Mouse (Mus musculus) ES-E14 (cell line): ENCODE results near the gene Wipf1.

ENCODE experiments used
- CHD2 ChIP-seq: IDR thresholded peaks from 2 replicates; pipeline ENCODE4 v1.6.1; 2014; ENCODE audit warnings: mild to moderate bottlenecking, low read depth, low read length, inconsistent platforms
- HCFC1 ChIP-seq: IDR thresholded peaks from 2 replicates; pipeline ENCODE4 v1.6.1; 2012; ENCODE audit warnings: low read length, inconsistent platforms, borderline replicate concordance; ENCODE audit not compliant: insufficient read depth

- TF ChIP-seq HCFC1 (no peak), CHD2 (no peak)
Measured at GRCm38 (mm10) chr2:73463431-73464194, 65.9 kb downstream of the Wipf1 start.
